Mouse (Mus musculus): ENCODE results near the gene Wdr93. TPM values are rescaled to one million over a fixed set of nuclear protein-coding genes. Genes with fewer than 3 reads are reported as not detected.

The Wdr93 gene
- total and polyA plus RNA-seq, 2 experiments, result 0.21 to 0.74 TPM

- no peak for DNase-seq (ENCODE audit: extremely low read depth, low read depth, low spot score)
- peaks cover 16% of the 10 kb centered on the region for H3K4me1 ChIP-seq (ENCODE audit: control insufficient read depth, insufficient read depth, low read length)
- no peaks in the 10 kb centered on the region for H3K27me3 ChIP-seq (ENCODE audit: control insufficient read depth, insufficient read depth, low read length)
- H3K79me2 ChIP-seq (ENCODE audit: control insufficient read depth, insufficient read depth, low read length), result no peaks in the 10 kb centered on the region
- 99% methylated on average over 2 of the region's 2 CpGs for WGBS
- H3K9ac ChIP-seq (ENCODE audit: low read depth, low read length), result no peak overlapping the region
- TF ChIP-seq CTCF (IDR thresholded peaks at IDR 0.05; ENCODE audit: low read depth, low read length), result no peak
- TF ChIP-seq POLR2A (IDR thresholded peaks at IDR 0.05; ENCODE audit: extremely low read depth, insufficient read depth, low read length), result no peak
- H3K36me3 ChIP-seq (ENCODE audit: control insufficient read depth, insufficient read depth, low read length), result peaks cover 30% of the 10 kb centered on the region; the same call in 1 of the 2 replicates
- no peak overlapping the region for H3K4me3 ChIP-seq (ENCODE audit: insufficient read depth, low read depth, low read length)
- no peak overlapping the region for H3K27ac ChIP-seq (replicated peaks; ENCODE audit: insufficient read depth, low read depth, low read length)
These were observed 4.0 kb upstream of the Wdr93 start for GRCm38 (mm10) chr7:79738913-79739312.

- no peak overlapping the region for H3K4me3 ChIP-seq (ENCODE audit: insufficient read depth, low read depth, low read length)
These were observed 2.7 kb upstream of the Wdr93 start for GRCm38 (mm10) chr7:79740279-79740678.

GRCm38 (mm10) chr7:79742277-79742658 is 695 bp upstream of the Wdr93 start:
- Histone ChIP-seq H3K79me2 (ENCODE audit: control insufficient read depth, insufficient read depth, low read length) (no peaks in the 10 kb centered on the region), H3K4me3 (ENCODE audit: insufficient read depth, low read depth, low read length) (peak overlapping the region; percentile 94), H3K27me3 (ENCODE audit: control insufficient read depth, insufficient read depth, low read length) (no peaks in the 10 kb centered on the region), H3K36me3 (ENCODE audit: control insufficient read depth, insufficient read depth, low read length) (peaks cover 19% of the 10 kb centered on the region; the same call in 1 of the 2 replicates), H3K4me1 (ENCODE audit: control insufficient read depth, insufficient read depth, low read length) (no peaks in the 10 kb centered on the region; the same call in 1 of the 2 replicates), H3K27ac (replicated peaks; ENCODE audit: insufficient read depth, low read depth, low read length) (peak overlapping the region; percentile 88), H3K9ac (ENCODE audit: low read depth, low read length) (peak overlapping the region; percentile 93)
- no peak for TF ChIP-seq POLR2A (IDR thresholded peaks at IDR 0.05; ENCODE audit: extremely low read depth, insufficient read depth, low read length)
- WGBS, result 4% methylated on average over 11 of the region's 11 CpGs
- DNase-seq (ENCODE audit: extremely low read depth, low read depth, low spot score), result peak; percentile 77

More at GRCm38 (mm10) chr7:79740279-79740678, 2.7 kb upstream of the Wdr93 start:
- peaks cover 4% of the 10 kb centered on the region for H3K4me1 ChIP-seq (ENCODE audit: control insufficient read depth, insufficient read depth, low read length)
- H3K27ac ChIP-seq (replicated peaks; ENCODE audit: insufficient read depth, low read depth, low read length), result no peak overlapping the region
- TF ChIP-seq POLR2A (IDR thresholded peaks at IDR 0.05; ENCODE audit: extremely low read depth, insufficient read depth, low read length), result no peak
- TF ChIP-seq CTCF (IDR thresholded peaks at IDR 0.05; ENCODE audit: low read depth, low read length), result no peak
- no peaks in the 10 kb centered on the region for H3K27me3 ChIP-seq (ENCODE audit: control insufficient read depth, insufficient read depth, low read length)
- H3K36me3 ChIP-seq (ENCODE audit: control insufficient read depth, insufficient read depth, low read length), result peaks cover 30% of the 10 kb centered on the region; the same call in 1 of the 2 replicates
- DNase-seq (ENCODE audit: extremely low read depth, low read depth, low spot score), result peak; percentile 66
- H3K9ac ChIP-seq (ENCODE audit: low read depth, low read length), result no peak overlapping the region
- 59% methylated on average over 4 of the region's 4 CpGs for WGBS
- no peaks in the 10 kb centered on the region for H3K79me2 ChIP-seq (ENCODE audit: control insufficient read depth, insufficient read depth, low read length)

- WGBS, result 91% methylated on average over 9 of the region's 9 CpGs
- Histone ChIP-seq H3K9ac (ENCODE audit: low read depth, low read length) (no peak overlapping the region), H3K79me2 (ENCODE audit: control insufficient read depth, insufficient read depth, low read length) (no peaks in the 10 kb centered on the region), H3K36me3 (ENCODE audit: control insufficient read depth, insufficient read depth, low read length) (peaks cover 9% of the 10 kb centered on the region; the same call in 1 of the 2 replicates), H3K4me1 (ENCODE audit: control insufficient read depth, insufficient read depth, low read length) (no peaks in the 10 kb centered on the region), H3K4me3 (ENCODE audit: insufficient read depth, low read depth, low read length) (no peak overlapping the region), H3K27ac (replicated peaks; ENCODE audit: insufficient read depth, low read depth, low read length) (no peak overlapping the region), H3K27me3 (ENCODE audit: control insufficient read depth, insufficient read depth, low read length) (no peaks in the 10 kb centered on the region)
- no peak for DNase-seq (ENCODE audit: extremely low read depth, low read depth, low spot score)
- TF ChIP-seq POLR2A (IDR thresholded peaks at IDR 0.05; ENCODE audit: extremely low read depth, insufficient read depth, low read length) (no peak), CTCF (IDR thresholded peaks at IDR 0.05; ENCODE audit: low read depth, low read length) (no peak)
These were observed 1.1 kb downstream of the Wdr93 start for GRCm38 (mm10) chr7:79744051-79744450.

GRCm38 (mm10) chr7:79744585-79744984 is 1.6 kb downstream of the Wdr93 start:
- Histone ChIP-seq H3K27ac (replicated peaks; ENCODE audit: insufficient read depth, low read depth, low read length) (no peak overlapping the region), H3K79me2 (ENCODE audit: control insufficient read depth, insufficient read depth, low read length) (no peaks in the 10 kb centered on the region), H3K36me3 (ENCODE audit: control insufficient read depth, insufficient read depth, low read length) (peaks cover 5% of the 10 kb centered on the region; the same call in 1 of the 2 replicates), H3K27me3 (ENCODE audit: control insufficient read depth, insufficient read depth, low read length) (no peaks in the 10 kb centered on the region), H3K4me1 (ENCODE audit: control insufficient read depth, insufficient read depth, low read length) (no peaks in the 10 kb centered on the region), H3K4me3 (ENCODE audit: insufficient read depth, low read depth, low read length) (no peak overlapping the region), H3K9ac (ENCODE audit: low read depth, low read length) (no peak overlapping the region)
- WGBS, result 84% methylated on average over 5 of the region's 5 CpGs
- DNase-seq (ENCODE audit: extremely low read depth, low read depth, low spot score), result no peak
- TF ChIP-seq POLR2A (IDR thresholded peaks at IDR 0.05; ENCODE audit: extremely low read depth, insufficient read depth, low read length) (no peak), CTCF (IDR thresholded peaks at IDR 0.05; ENCODE audit: low read depth, low read length) (no peak)

- TF ChIP-seq POLR2A (IDR thresholded peaks at IDR 0.05; ENCODE audit: extremely low read depth, insufficient read depth, low read length), result no peak
- TF ChIP-seq CTCF (IDR thresholded peaks at IDR 0.05; ENCODE audit: low read depth, low read length), result no peak
- H3K4me1 ChIP-seq (ENCODE audit: control insufficient read depth, insufficient read depth, low read length), result no peaks in the 10 kb centered on the region
- H3K36me3 ChIP-seq (ENCODE audit: control insufficient read depth, insufficient read depth, low read length), result no peaks in the 10 kb centered on the region
- H3K79me2 ChIP-seq (ENCODE audit: control insufficient read depth, insufficient read depth, low read length), result no peaks in the 10 kb centered on the region
- no peak overlapping the region for H3K4me3 ChIP-seq (ENCODE audit: insufficient read depth, low read depth, low read length)
- H3K9ac ChIP-seq (ENCODE audit: low read depth, low read length), result no peak overlapping the region
- H3K27ac ChIP-seq (replicated peaks; ENCODE audit: insufficient read depth, low read depth, low read length), result no peak overlapping the region
- DNase-seq (ENCODE audit: extremely low read depth, low read depth, low spot score), result no peak
- no peaks in the 10 kb centered on the region for H3K27me3 ChIP-seq (ENCODE audit: control insufficient read depth, insufficient read depth, low read length)
- 84% methylated on average over 6 of the region's 6 CpGs for WGBS
These were observed 4.7 kb downstream of the Wdr93 start for GRCm38 (mm10) chr7:79747659-79748058.

Measured in liver, adult 2 months (tissue).